Comparison of ENCODE assay signal across 7 mouse cellular contexts in genomic region chr11:69070093-69070492, GRCm38 (mm10). TPM values are rescaled to one million over a fixed set of nuclear protein-coding genes. Genes with fewer than 3 reads are reported as not detected.
DNase-seq lines count a peak whose midpoint lies in the region; ATAC-seq and TF ChIP-seq lines count a peak whose summit lies in the region.

No protein-coding gene starts in this region.

- no peak for DNase-seq in spleen, adult 2 months (ENCODE audit: low read depth in 1 of 2, low spot score in 2 of 2)
- DNase-seq in spleen, adult 12 weeks (ENCODE audit: low spot score): no peak
- peak; percentile 35 for DNase-seq in liver
- no peak for DNase-seq in cerebellum, adult 18-20 months
- no peak for DNase-seq in frontal cortex, adult 2 months (ENCODE audit: extremely low spot score in 1 of 2, low spot score in 1 of 2)

- no peaks in the 10 kb centered on the region for H3K27me3 ChIP-seq in spleen, adult 2 months (ENCODE audit: control insufficient read depth, insufficient read depth, low read length)
- H3K27me3 ChIP-seq in forebrain, embryonic 16.5 days (replicated peaks; ENCODE audit: control insufficient read depth, insufficient read depth, low read length): no peaks in the 10 kb centered on the region
- no peaks in the 10 kb centered on the region for H3K27me3 ChIP-seq in stomach, embryonic 15.5 days (replicated peaks)

- no peaks in the 10 kb centered on the region for H3K36me3 ChIP-seq in spleen, adult 2 months (ENCODE audit: control insufficient read depth, insufficient read depth, low read length)
- H3K36me3 ChIP-seq in forebrain, embryonic 16.5 days (ENCODE audit: control insufficient read depth, insufficient read depth): no peaks in the 10 kb centered on the region
- H3K36me3 ChIP-seq in stomach, embryonic 15.5 days: no peaks in the 10 kb centered on the region

- TF ChIP-seq POLR2A in spleen, adult 2 months (IDR thresholded peaks at IDR 0.05; ENCODE audit: low read depth, low read length): no peak

- ATAC-seq in forebrain, embryonic 16.5 days: no peak
- ATAC-seq in stomach, embryonic 15.5 days (ENCODE audit: insufficient read depth, low FRiP score, low read depth): no peak

- H3K4me1 ChIP-seq in spleen, adult 2 months (ENCODE audit: control insufficient read depth, insufficient read depth, insufficient read length): peaks cover 2% of the 10 kb centered on the region
- H3K4me1 ChIP-seq in forebrain, embryonic 16.5 days (replicated peaks; ENCODE audit: control insufficient read depth, insufficient read depth, low read length): peaks cover 42% of the 10 kb centered on the region
- peaks cover 40% of the 10 kb centered on the region for H3K4me1 ChIP-seq in stomach, embryonic 15.5 days

- no peak for TF ChIP-seq CTCF in spleen, adult 2 months (IDR thresholded peaks at IDR 0.05; ENCODE audit: extremely low read depth, insufficient read depth, insufficient read length, insufficient replicate concordance)

- peak overlapping the region; percentile 87 for H3K9ac ChIP-seq in forebrain, embryonic 16.5 days (replicated peaks; ENCODE audit: low read depth, low read length)
- peak overlapping the region; percentile 68 for H3K9ac ChIP-seq in stomach, embryonic 15.5 days

- peak overlapping the region; percentile 93 for H3K4me2 ChIP-seq in forebrain, embryonic 16.5 days (ENCODE audit: low read length)
- H3K4me2 ChIP-seq in stomach, embryonic 15.5 days: peak overlapping the region; percentile 90

- H3K27ac ChIP-seq in spleen, adult 2 months (ENCODE audit: insufficient read depth, low read length): peak overlapping the region; percentile 80
- peak overlapping the region; percentile 92 for H3K27ac ChIP-seq in forebrain, embryonic 16.5 days (ENCODE audit: low read length)
- peak overlapping the region; percentile 92 for H3K27ac ChIP-seq in stomach, embryonic 15.5 days

- 3% methylated on average over 13 of the region's 13 CpGs for WGBS in spleen, adult 2 months
- WGBS in forebrain, embryonic 16.5 days: under 1% methylated on average over 13 of the region's 13 CpGs
- under 1% methylated on average over 13 of the region's 13 CpGs for WGBS in stomach, embryonic 15.5 days

- peak overlapping the region; percentile 69 for H3K4me3 ChIP-seq in spleen, adult 2 months (ENCODE audit: extremely low read depth, insufficient read depth, insufficient read length)
- peak overlapping the region; percentile 72 for H3K4me3 ChIP-seq in forebrain, embryonic 16.5 days (replicated peaks; ENCODE audit: low read length)
- H3K4me3 ChIP-seq in stomach, embryonic 15.5 days (replicated peaks): peak overlapping the region; percentile 63

- H3K9me3 ChIP-seq in forebrain, embryonic 16.5 days (ENCODE audit: control insufficient read depth, low read length): no peaks in the 10 kb centered on the region
- H3K9me3 ChIP-seq in stomach, embryonic 15.5 days: no peaks in the 10 kb centered on the region

RNA-seq across cellular contexts. Expression of gene Tmem107, which starts 0.5 kb away (rescaled TPM):
- 7.0 and 14.6 TPM in 2 replicates for polyA plus RNA-seq in spleen, adult 2 months (2012; rRNA removed)
- polyA plus RNA-seq in forebrain, embryonic 16.5 days (2015; fragmentation: Nextera tagmentation; extraction: Ambion mirVana): 43.7 and 48.4 TPM in 2 replicates
- polyA plus RNA-seq in stomach, embryonic 15.5 days (2015; fragmentation: Nextera tagmentation; extraction: Ambion mirVana): 49.6 and 55.0 TPM in 2 replicates
- polyA plus RNA-seq in frontal cortex, adult 2 months (2012; rRNA removed): 22.0 and 23.5 TPM in 2 replicates

RNA-seq across cellular contexts. Expression of gene Borcs6, which starts 10.6 kb away (rescaled TPM):
- 16.7 and 23.7 TPM in 2 replicates for polyA plus RNA-seq in spleen, adult 2 months (2012; rRNA removed)
- 11.4 and 12.3 TPM in 2 replicates for polyA plus RNA-seq in forebrain, embryonic 16.5 days (2015; fragmentation: Nextera tagmentation; extraction: Ambion mirVana)
- polyA plus RNA-seq in stomach, embryonic 15.5 days (2015; fragmentation: Nextera tagmentation; extraction: Ambion mirVana): 10.3 and 10.7 TPM in 2 replicates
- 28.6 and 32.0 TPM in 2 replicates for polyA plus RNA-seq in frontal cortex, adult 2 months (2012; rRNA removed)

RNA-seq across cellular contexts. Expression of gene Vamp2, which starts 18.2 kb away (rescaled TPM):
- polyA plus RNA-seq in spleen, adult 2 months (2012; rRNA removed): 94.2 and 95.7 TPM in 2 replicates
- polyA plus RNA-seq in forebrain, embryonic 16.5 days (2015; fragmentation: Nextera tagmentation; extraction: Ambion mirVana): 217 and 259 TPM in 2 replicates
- 68.5 and 84.6 TPM in 2 replicates for polyA plus RNA-seq in stomach, embryonic 15.5 days (2015; fragmentation: Nextera tagmentation; extraction: Ambion mirVana)
- 1,200 and 1,339 TPM in 2 replicates for polyA plus RNA-seq in frontal cortex, adult 2 months (2012; rRNA removed)

RNA-seq across cellular contexts. Expression of gene Aurkb, which starts 24.6 kb away (rescaled TPM):
- 41.4 and 42.9 TPM in 2 replicates for polyA plus RNA-seq in spleen, adult 2 months (2012; rRNA removed)
- 56.7 and 68.2 TPM in 2 replicates for polyA plus RNA-seq in forebrain, embryonic 16.5 days (2015; fragmentation: Nextera tagmentation; extraction: Ambion mirVana)
- 134 and 146 TPM in 2 replicates for polyA plus RNA-seq in stomach, embryonic 15.5 days (2015; fragmentation: Nextera tagmentation; extraction: Ambion mirVana)
- 0.96 and 1.1 TPM in 2 replicates for polyA plus RNA-seq in frontal cortex, adult 2 months (2012; rRNA removed)

RNA-seq across cellular contexts. Expression of gene Per1, which starts 24.9 kb away (rescaled TPM):
- polyA plus RNA-seq in spleen, adult 2 months (2012; rRNA removed): 23.3 and 25.7 TPM in 2 replicates
- 11.8 and 12.1 TPM in 2 replicates for polyA plus RNA-seq in forebrain, embryonic 16.5 days (2015; fragmentation: Nextera tagmentation; extraction: Ambion mirVana)
- polyA plus RNA-seq in stomach, embryonic 15.5 days (2015; fragmentation: Nextera tagmentation; extraction: Ambion mirVana): 15.4 and 20.3 TPM in 2 replicates
- 42.7 and 55.8 TPM in 2 replicates for polyA plus RNA-seq in frontal cortex, adult 2 months (2012; rRNA removed)
